Mouse (Mus musculus) lung, postnatal 0 days (tissue): ENCODE measurements around the gene Cldn7.

Experiments used
- CTCF ChIP-seq: IDR thresholded peaks from 2 replicates; pipeline ENCODE4 v1.5.1; 2016; ENCODE audit warnings: antibody characterized with exemption, mild to moderate bottlenecking
- EP300 ChIP-seq: IDR thresholded peaks from 2 replicates; pipeline ENCODE4 v1.6.1; 2016; ENCODE audit warnings: antibody characterized with exemption, mild to moderate bottlenecking, control low read depth

DNA sequence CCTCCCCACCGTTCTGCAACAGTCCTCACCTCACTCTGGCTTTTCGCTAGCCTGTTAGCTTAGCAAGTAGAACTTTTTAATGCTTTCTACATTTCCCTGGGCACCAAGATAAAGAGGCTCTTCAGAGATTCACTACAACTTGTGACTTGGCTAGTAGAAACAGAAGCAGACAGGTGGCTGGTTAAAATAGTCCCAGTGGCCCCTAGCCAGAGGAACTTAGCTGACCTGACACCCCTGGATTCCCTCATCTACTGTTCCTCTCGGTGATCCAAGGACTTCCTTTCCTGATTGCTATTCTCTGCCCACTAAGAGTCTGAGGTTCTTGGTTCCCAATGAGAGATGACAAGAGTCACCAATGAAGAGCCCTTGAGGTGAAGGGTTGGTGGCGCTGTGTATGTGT is 18.8 kb downstream of the Cldn7 start:
- TF ChIP-seq CTCF (no peak), EP300 (no peak)
